Mouse (Mus musculus) lung, embryonic 14.5 days (tissue): ENCODE results near the gene 2310011J03Rik. TPM values are rescaled to one million over a fixed set of nuclear protein-coding genes. Genes with fewer than 3 reads are reported as not detected.

Experiments used
- ATAC-seq: fragments of 200-750 bp; cut with Nextera tagmentation; 2 replicates; pipeline ENCODE4 v1.8.0; 2017; ENCODE audit warnings: mild to moderate bottlenecking, moderate TSS enrichment, moderate library complexity; ENCODE audit not compliant: insufficient read depth
- DNase-seq: peaks from one replicate; pipeline ENCODE4 v3.0.0-alpha.2; 2015
- H3K27ac ChIP-seq: fragments of 300-500 bp; sonication (generic); 2 replicates; pipeline ENCODE4 v1.5.1; 2014; ENCODE audit warnings: low read depth, mild to moderate bottlenecking, moderate library complexity
- H3K27me3 ChIP-seq: fragments of 300-500 bp; sonication (generic); 2 replicates; pipeline ENCODE4 v1.6.1; 2014; ENCODE audit warnings: low read length, control low read depth; ENCODE audit not compliant: insufficient read depth
- H3K36me3 ChIP-seq: fragments of 300-500 bp; sonication (generic); 2 replicates; pipeline ENCODE4 v1.6.1; 2014; ENCODE audit warnings: control low read depth; ENCODE audit not compliant: insufficient read depth
- H3K4me1 ChIP-seq: fragments of 300-500 bp; sonication (generic); 2 replicates; pipeline ENCODE4 v1.6.1; 2014; ENCODE audit warnings: antibody characterized with exemption, control low read depth; ENCODE audit not compliant: insufficient read depth
- H3K4me2 ChIP-seq: fragments of 300-500 bp; sonication (generic); 2 replicates; pipeline ENCODE4 v1.6.1; 2014; ENCODE audit warnings: mild to moderate bottlenecking
- H3K4me3 ChIP-seq: fragments of 300-500 bp; sonication (generic); 2 replicates; pipeline ENCODE4 v1.5.1; 2014; ENCODE audit warnings: low read depth, low read length
- H3K9ac ChIP-seq: fragments of 300-500 bp; sonication (generic); 2 replicates; pipeline ENCODE4 v1.6.1; 2014
- H3K9me3 ChIP-seq: fragments of 300-500 bp; sonication (generic); 2 replicates; pipeline ENCODE4 v1.6.1; 2016; ENCODE audit warnings: low read depth, low read length, control low read depth
- CTCF ChIP-seq: IDR thresholded peaks from 2 replicates; pipeline ENCODE4 v1.5.1; 2016; ENCODE audit warnings: antibody characterized with exemption, low read depth
- WGBS: fragments of 180-500 bp; shearing (Covaris S2); extraction: QIAGEN DNeasy Blood & Tissue Kit; methylation state at CpG from one replicate; pipeline ENCODE4 v1.1.7; 2014; 5-methylcytosine and 5-hydroxymethylcytosine counted together
- microRNA-seq: library from miRNA; unstranded; fragments of <30 nt; microRNA quantifications from one replicate; pipeline ENCODE4, GENCODE M21; 2016; ENCODE audit warnings: borderline number of aligned reads
- polyA plus RNA-seq: library from polyadenylated mRNA; unstranded; fragments of >200 nt; fragmentation: Nextera tagmentation; extraction: Ambion mirVana; gene quantifications from 2 replicates; pipeline ENCODE4 v1.2.1, GENCODE M21; 2014

2310011J03Rik gene
- polyA plus RNA-seq, 1 experiment from 2014 or later = 41.8 TPM

DNA sequence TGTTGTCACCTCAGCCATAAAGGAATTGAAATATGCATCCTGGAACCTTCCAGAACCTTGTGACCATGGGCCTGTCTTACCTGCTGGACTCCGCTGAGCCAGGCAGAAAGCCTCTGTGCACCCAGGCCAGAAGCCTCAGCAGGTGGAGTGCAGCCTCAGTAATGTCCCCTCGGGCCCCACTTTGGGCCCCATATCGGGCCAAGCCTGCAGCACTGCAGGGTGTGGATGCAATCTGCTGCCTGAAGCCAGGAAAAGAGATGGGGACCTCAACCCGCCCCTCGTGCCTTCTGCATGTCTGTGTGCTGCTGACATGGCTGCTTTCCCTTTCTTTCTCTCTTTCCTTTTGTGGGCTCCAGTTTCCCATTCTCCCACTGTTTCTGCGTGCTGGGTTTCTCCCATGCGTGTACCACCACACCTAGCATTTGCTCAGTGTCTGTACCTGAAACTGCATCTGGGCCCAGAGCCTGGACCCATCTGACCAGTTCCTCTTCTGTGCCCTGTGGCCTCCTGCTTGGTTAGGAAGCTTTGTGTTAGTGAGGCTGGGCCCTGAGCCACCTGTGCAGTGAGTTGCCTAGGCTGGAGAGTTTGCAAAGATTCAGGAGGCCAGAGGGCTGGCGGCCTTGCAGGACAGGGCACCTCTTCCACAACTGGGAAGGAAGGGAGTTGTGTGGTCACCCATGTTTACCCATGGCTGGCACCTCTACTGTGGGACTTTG lies 48.3 kb downstream of the 2310011J03Rik start:
- Histone ChIP-seq H3K27ac (no peak overlapping the region), H3K4me1 (peaks cover 3% of the 10 kb centered on the region; the same call in 1 of the 2 replicates), H3K27me3 (no peaks in the 10 kb centered on the region), H3K9me3 (no peaks in the 10 kb centered on the region), H3K4me2 (no peak overlapping the region), H3K9ac (no peak overlapping the region), H3K36me3 (peaks cover 73% of the 10 kb centered on the region), H3K4me3 (no peak overlapping the region)
- 90% methylated on average over 8 of the region's 8 CpGs for WGBS
- ATAC-seq = no peak
- no peak for DNase-seq
- TF ChIP-seq CTCF = no peak

DNA sequence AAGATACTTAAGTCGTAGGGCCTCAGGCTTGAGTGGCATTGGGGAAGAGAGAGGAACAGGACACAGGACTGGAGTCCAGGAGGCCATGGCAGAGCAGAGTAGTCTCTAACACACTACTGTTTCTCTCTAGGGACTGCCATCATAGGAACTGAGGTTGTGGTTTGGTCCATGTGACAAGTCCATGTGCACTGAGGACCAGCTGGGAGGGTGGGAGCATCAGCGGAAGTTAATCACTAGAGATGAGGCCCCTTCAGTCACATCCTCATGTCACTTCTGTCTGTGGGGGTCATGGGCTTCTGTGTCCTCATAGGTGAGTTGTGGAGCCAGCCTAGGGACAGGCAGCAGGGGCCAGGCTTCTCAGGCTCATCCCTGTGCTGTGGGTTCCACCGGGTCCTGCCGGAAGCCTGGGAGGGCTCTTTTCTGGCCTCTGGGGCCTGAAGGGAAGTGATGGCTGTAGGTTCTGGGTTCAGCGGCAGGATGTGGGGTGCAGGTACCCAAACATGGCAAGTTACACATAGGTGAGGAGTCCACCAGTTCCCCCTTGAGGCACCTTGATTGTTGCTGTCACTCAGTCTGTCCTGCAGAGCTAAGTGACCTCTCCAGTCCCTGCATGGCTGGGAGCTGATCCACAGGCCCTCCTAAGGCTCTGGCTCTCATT lies 49.0 kb downstream of the 2310011J03Rik start:
- Histone ChIP-seq H3K9me3 (no peaks in the 10 kb centered on the region), H3K9ac (0 out of 2 replicates have a peak overlapping the region, but pooled peaks have one; percentile 18), H3K4me2 (no peak overlapping the region), H3K27me3 (no peaks in the 10 kb centered on the region), H3K4me3 (no peak overlapping the region), H3K36me3 (peaks cover 69% of the 10 kb centered on the region), H3K27ac (no peak overlapping the region), H3K4me1 (peaks cover 8% of the 10 kb centered on the region)
- WGBS = 84% methylated on average over 5 of the region's 5 CpGs
- no peak for ATAC-seq
- TF ChIP-seq CTCF = no peak
- DNase-seq = no peak

DNA sequence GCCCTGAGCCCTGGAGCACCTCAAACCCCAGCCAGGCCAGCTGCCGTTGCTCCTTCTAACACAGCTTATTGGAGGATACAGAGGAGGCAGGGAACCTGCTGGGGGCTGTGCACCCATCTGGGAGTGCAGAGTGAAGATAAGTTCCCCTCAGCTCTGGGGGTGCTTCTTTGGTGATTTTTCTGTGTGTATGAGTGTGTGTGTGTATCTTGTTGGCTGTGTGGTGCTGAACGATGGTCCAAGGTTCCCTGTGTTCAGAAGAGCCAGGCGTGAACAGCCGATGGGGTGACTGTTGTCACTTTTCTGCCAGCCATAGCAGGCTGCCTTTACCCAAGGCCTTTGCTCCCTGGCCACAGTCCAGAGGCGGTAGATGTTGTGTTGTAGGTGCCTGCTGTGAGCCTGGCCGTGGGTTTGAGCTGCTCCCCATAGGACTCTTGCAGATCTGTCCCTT lies 49.6 kb downstream of the 2310011J03Rik start:
- peaks cover 9% of the 10 kb centered on the region for H3K4me1 ChIP-seq
- H3K9me3 ChIP-seq = no peaks in the 10 kb centered on the region
- no peak for ATAC-seq
- peaks cover 63% of the 10 kb centered on the region for H3K36me3 ChIP-seq
- no peak overlapping the region for H3K4me3 ChIP-seq
- TF ChIP-seq CTCF = no peak
- no peaks in the 10 kb centered on the region for H3K27me3 ChIP-seq
- DNase-seq = no peak
- H3K9ac ChIP-seq = 0 out of 2 replicates have a peak overlapping the region, but pooled peaks have one; percentile 18
- no peak overlapping the region for H3K27ac ChIP-seq
- WGBS = 64% methylated on average over 6 of the region's 6 CpGs
- no peak overlapping the region for H3K4me2 ChIP-seq

GRCm38 (mm10) chr10:80270099-80270498 lies 50.2 kb downstream of the 2310011J03Rik start:
- ATAC-seq = no peak
- Histone ChIP-seq H3K9me3 (no peaks in the 10 kb centered on the region), H3K27ac (no peak overlapping the region), H3K4me1 (peaks cover 9% of the 10 kb centered on the region), H3K4me2 (no peak overlapping the region), H3K36me3 (peaks cover 57% of the 10 kb centered on the region), H3K27me3 (no peaks in the 10 kb centered on the region), H3K9ac (no peak overlapping the region), H3K4me3 (no peak overlapping the region)
- no peak for TF ChIP-seq CTCF
- no peak for DNase-seq
- WGBS = 91% methylated on average over 2 of the region's 2 CpGs

Small RNA genes within 50 kb of the gene (microRNA-seq; reads per million reads assigned to microRNA genes)
- not detected for gene Mir6911

Other genes with a start within 250 kb of the 2310011J03Rik start
- 13.9 and 16.3 TPM in 2 replicates for gene Sbno2, start 215.0 kb downstream of the 2310011J03Rik start, polyA plus RNA-seq
- 28.7 and 29.7 TPM in 2 replicates for gene Stk11, start 204.7 kb downstream of the 2310011J03Rik start, polyA plus RNA-seq
- 493 and 529 TPM in 2 replicates for gene Atp5d, start 181.9 kb downstream of the 2310011J03Rik start, polyA plus RNA-seq
- 3.8 and 5.5 TPM in 2 replicates for gene Cbarp, start 179.7 kb downstream of the 2310011J03Rik start, polyA plus RNA-seq
- gene Midn, start 172.3 kb downstream of the 2310011J03Rik start, polyA plus RNA-seq = 32.6 and 34.2 TPM in 2 replicates
- 71.8 and 71.9 TPM in 2 replicates for gene Cirbp, start 154.6 kb downstream of the 2310011J03Rik start, polyA plus RNA-seq
- gene 1600002K03Rik, start 147.6 kb downstream of the 2310011J03Rik start, polyA plus RNA-seq = 8.3 and 9.7 TPM in 2 replicates
- 19.6 and 22.7 TPM in 2 replicates for gene Efna2, start 141.1 kb downstream of the 2310011J03Rik start, polyA plus RNA-seq
- 56.8 and 63.4 TPM in 2 replicates for gene Mum1, start 94.1 kb downstream of the 2310011J03Rik start, polyA plus RNA-seq
- 318 and 319 TPM in 2 replicates for gene Ndufs7, start 71.4 kb downstream of the 2310011J03Rik start, polyA plus RNA-seq
- gene Gamt, start 59.5 kb downstream of the 2310011J03Rik start, polyA plus RNA-seq = 26.8 and 29.4 TPM in 2 replicates
- gene Dazap1, start 59.1 kb downstream of the 2310011J03Rik start, polyA plus RNA-seq = 44.9 and 49.3 TPM in 2 replicates
- gene Rps15, start 28.1 kb downstream of the 2310011J03Rik start, polyA plus RNA-seq = 1,192 and 1,202 TPM in 2 replicates
- gene Apc2, start 24.6 kb downstream of the 2310011J03Rik start, polyA plus RNA-seq = 0.62 and 0.96 TPM in 2 replicates
- gene Pcsk4, start 9.0 kb upstream of the 2310011J03Rik start, polyA plus RNA-seq = 3.8 and 4.2 TPM in 2 replicates
- gene Reep6, start 9.4 kb upstream of the 2310011J03Rik start, polyA plus RNA-seq = 10.5 and 12.2 TPM in 2 replicates
- 0.68 and 1.2 TPM in 2 replicates for gene Adamtsl5, start 27.9 kb upstream of the 2310011J03Rik start, polyA plus RNA-seq
- 0.61 and 0.77 TPM in 2 replicates for gene Plk5, start 35.9 kb upstream of the 2310011J03Rik start, polyA plus RNA-seq
- 7.4 and 8.6 TPM in 2 replicates for gene Mex3d, start 67.1 kb upstream of the 2310011J03Rik start, polyA plus RNA-seq
- 224 and 268 TPM in 2 replicates for gene Mbd3, start 79.0 kb upstream of the 2310011J03Rik start, polyA plus RNA-seq
- 663 and 669 TPM in 2 replicates for gene Uqcr11, start 86.3 kb upstream of the 2310011J03Rik start, polyA plus RNA-seq
- 148 and 175 TPM in 2 replicates for gene Tcf3, start 113.1 kb upstream of the 2310011J03Rik start, polyA plus RNA-seq
- gene Onecut3, start 174.3 kb upstream of the 2310011J03Rik start, polyA plus RNA-seq = not detected in 2 replicates
- 0.09 and 0.14 TPM in 2 replicates for gene Atp8b3, start 218.6 kb upstream of the 2310011J03Rik start, polyA plus RNA-seq
- 27.8 and 34.5 TPM in 2 replicates for gene Rexo1, start 241.0 kb upstream of the 2310011J03Rik start, polyA plus RNA-seq